Mouse (Mus musculus) ZHBTc4 (cell line): ENCODE measurements around the gene Dync1li1.

Source experiments
- DNase-seq: peaks from one replicate; pipeline ENCODE4 v3.0.0-alpha.2; 2011; ENCODE audit warnings: low read depth, low spot score

Gene Dync1li1

DNA sequence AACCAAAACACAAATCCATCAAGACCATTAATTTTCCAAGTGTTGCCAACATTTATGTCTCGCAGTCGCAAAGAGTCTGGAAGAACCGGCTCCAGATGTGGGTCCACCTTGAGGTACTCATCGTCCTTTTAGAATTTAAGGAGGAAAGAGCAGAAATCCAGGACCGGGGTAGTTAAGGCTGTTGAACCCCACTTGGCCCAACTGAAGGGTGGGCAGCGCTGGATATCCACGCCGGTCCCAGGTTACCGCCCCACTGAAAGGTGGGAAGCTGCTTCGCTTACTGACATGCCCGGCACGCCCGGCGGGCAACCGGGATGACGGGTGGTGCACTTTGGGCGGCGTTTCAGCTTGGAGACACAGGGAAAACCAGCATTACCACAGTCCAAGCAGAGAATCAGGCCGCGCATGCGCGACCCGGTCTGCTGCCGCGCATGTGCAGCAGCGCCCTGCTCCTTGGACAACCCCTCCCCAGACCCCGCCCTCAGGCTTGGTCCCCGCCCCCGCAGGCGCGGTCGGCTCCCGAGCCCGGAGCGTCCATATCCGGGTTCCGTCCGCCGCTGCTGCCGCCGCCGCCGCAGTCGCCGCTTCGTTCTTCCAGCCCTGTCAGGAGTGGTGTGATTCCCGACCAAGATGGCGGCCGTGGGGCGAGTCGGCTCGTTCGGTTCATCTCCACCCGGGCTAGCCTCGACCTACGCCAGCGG is at the start of gene Dync1li1:
Gene Dync1li1, plus strand, starts transcription at position 539 of the 701 bp plus-strand sequence.
- peak; percentile 99 for DNase-seq

GRCm38 (mm10) chr9:114639186-114639748 is 49.3 kb upstream of the Dync1li1 start:
- no peak for DNase-seq

DNA sequence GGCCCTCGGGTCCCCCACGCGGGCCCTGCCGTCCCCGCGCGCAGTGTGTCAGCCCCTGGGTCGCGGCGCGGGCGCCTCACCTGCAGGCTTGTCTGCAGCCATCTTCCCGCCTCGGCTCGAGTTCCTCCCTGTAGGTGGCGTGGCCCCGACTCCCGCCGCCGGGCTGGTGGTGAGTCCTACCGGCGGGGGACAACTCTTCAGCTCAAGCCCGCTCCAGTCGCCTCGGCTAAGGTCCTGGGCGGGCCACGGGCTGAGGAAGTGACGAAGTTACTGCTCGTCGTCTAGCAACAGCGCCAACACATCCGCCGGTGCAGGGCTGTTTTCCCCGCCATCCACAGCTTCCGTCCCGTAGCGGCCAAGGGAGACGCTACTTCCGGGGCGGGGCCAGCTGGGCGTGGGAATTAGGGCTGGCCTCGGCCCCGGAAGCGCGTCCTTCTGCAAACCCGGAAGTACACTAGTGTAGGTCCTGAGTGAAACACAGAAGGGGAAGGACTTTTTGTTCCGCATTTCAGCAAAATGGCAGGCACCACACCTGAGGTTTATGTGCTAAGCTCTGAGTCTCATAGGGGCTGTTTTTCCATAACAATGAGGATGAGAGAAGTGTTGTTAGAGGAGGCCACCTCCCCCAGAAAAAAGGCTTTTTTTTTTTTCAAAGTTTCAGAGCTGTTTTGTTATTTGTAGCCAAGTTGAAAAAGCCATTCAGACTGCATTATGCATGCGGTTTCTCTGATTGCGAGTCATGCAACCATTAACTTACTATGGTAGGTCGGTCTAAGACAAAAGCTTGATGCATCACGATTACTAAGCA is 48.5 kb upstream of the Dync1li1 start, which contains the start of gene Cnot10:
Gene Cnot10, minus strand, starts transcription at position 346 of the 808 bp plus-strand sequence.
- DNase-seq, result peak; percentile 100

DNA sequence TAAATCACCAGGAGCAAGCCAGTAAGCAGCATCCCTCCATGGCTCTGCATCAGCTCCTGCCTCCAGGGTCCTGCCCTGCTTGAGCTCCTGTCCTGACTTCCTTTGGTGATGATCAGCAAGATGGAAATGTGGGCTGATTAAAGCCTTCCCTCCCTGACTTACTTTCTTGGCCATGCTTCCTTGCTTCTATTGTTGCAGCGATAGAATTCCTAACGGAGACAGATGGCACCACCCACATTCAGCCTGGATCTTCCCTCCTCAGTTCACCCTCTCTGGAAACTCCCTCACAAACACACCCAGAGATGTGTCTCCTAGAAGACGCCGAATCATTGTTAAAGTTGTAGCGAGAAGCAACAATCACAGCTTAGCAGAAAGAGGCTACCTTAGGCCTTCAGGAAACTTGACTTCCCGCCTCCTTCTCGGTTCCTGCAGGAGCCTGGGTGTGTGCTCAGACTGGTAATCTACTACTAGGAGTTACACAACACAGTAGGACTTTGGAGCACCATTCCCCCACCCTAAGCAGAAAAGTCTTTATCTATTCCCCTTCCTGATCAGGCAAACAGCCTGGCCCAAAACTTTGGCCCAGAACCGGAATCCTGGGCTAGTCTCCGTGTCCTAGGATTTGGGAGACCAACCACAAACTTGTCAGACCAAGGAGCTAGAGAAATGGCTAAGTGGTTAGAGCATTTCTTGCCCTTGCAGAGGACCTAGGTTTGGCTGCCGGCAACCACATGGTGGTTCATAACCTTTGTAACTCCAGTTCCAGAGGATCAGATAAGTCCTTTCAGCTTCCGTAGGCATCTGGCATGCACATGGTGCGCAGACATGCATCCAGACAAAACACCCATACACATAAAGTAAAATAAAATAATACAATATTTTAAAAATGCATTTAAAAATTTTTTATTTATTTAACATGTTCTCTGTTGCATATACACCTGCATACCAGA is 41.8 kb upstream of the Dync1li1 start:
- peak; percentile 82 for DNase-seq

GRCm38 (mm10) chr9:114647506-114648432 is 40.8 kb upstream of the Dync1li1 start:
- no peak for DNase-seq

DNA sequence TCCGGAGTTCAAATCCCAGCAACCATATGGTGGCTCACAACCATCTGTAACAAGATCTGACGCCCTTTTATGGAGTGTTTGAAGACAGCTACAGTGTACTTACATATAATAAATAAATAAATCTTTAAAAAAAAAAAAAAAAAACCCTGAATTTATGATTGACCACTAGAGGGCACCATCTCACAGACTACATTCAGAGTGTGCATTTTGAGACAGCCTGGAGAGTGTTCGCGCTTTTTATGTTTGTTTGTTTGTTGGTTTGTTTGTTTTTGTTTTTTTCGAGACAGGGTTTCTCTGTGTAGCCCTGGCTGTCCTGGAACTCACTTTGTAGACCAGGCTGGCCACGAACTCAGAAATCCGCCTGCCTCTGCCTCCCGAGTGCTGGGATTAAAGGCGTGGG is 40.1 kb upstream of the Dync1li1 start:
- DNase-seq, result peak; percentile 49

GRCm38 (mm10) chr9:114649371-114649770 is 39.2 kb upstream of the Dync1li1 start:
- no peak for DNase-seq

- DNase-seq, result peak; percentile 83
Observed at GRCm38 (mm10) chr9:114650938-114651634, 37.5 kb upstream of the Dync1li1 start.

DNA sequence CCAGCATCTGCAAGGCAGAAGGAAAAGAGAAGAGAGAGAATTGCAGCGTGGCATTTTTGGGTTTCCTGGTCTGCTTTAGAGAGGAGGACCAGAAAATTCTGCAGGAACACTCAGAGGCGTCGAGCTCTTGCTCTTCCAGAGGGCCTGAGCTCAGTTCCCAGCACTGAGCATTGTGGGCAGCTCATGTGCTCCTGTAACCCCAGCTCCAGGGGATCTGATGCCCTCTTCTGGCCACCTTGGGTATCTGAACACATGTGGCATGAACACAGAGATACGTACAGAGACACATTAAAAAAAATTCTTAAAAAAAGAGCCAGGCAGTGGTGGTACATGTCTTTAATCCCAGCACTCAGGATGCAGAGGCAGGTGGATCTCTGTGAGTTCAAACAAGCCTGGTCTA is 33.2 kb upstream of the Dync1li1 start:
- DNase-seq, result peak; percentile 73

DNA sequence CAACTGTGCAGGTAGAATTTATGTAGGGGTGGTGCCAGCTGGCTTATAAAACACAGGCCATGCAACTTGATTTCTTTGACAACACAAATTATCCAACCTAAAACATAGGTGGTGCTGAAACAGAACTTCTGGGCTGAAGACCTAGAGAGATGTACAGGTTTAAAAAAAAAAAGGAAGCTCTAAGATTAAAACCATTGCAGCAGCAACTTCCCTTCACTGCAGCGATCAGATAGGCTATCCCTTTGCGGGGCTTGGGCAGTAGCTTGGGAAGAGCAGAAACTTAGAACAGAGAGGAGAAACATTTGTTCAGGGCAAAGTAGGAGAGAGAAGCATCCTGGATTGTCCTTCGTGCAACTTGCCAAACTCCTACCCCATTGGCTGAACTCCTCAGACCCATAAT is 31.9 kb upstream of the Dync1li1 start:
- DNase-seq, result no peak

- no peak for DNase-seq
Observed at GRCm38 (mm10) chr9:114660506-114660905, 28.1 kb upstream of the Dync1li1 start.

GRCm38 (mm10) chr9:114660983-114661382 is 27.6 kb upstream of the Dync1li1 start:
- no peak for DNase-seq

DNA sequence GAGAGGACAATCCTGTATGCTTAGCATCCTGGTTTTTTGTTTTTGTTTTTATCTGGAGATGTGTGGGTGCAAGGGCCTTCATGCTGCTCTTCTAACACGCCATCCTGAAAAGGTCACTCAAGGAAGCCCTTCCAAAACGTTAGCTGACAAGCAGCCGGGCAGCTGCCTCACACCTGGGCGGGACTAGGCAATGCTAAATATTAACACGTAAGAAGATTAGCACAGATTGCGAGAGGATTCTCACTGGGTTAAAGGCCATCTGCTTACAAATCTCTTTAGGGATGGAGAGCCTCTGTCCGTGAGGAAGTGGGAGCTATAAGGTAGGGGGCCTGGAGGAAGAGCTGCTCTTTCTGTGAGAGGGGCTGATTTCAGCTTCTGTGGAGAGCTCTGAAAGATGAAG is 26.6 kb upstream of the Dync1li1 start:
- no peak for DNase-seq

DNA sequence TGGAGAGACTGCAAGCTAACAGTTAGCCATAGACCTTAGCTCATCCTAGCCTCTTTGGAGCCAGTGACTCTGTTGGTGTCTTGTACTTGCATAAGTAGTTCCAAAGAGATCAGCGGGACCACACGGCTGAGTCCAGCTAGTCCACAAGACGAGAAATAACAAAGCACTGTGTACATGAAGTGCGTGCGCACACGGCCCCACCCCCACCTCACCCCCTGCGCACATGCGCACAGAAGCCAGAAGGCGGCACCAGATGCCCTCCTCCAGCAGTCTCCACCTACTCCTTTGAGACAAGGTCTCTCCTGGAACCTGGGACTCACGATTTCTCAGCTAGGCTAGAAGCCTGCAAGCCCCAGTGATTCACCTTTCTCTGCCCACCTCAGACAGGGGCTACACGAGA is 24.8 kb upstream of the Dync1li1 start:
- DNase-seq, result peak; percentile 96

GRCm38 (mm10) chr9:114666858-114667257 is 21.7 kb upstream of the Dync1li1 start:
- DNase-seq, result peak; percentile 62

DNA sequence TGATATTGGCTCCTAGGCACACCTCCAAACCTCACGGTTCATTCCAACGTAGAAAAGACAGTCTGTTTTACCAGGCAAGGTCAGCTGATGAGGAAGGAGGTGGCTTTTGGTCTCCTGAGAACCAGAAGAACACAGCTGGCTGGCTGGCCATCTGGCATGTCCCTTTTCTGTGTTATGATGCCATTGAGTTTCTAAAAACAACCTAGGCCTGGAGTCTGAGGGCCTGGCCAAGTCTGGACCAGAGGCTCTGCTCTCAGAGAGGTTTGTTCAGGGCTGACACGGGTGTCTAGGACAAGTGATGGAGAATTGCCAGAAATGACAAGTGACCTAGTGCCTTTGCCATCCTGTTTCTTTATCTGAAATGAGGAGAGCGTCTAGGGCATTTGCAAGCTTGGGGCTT is 20.5 kb upstream of the Dync1li1 start:
- no peak for DNase-seq

GRCm38 (mm10) chr9:114669011-114669410 is 19.6 kb upstream of the Dync1li1 start:
- no peak for DNase-seq

GRCm38 (mm10) chr9:114671946-114672345 is 16.6 kb upstream of the Dync1li1 start:
- DNase-seq, result peak; percentile 37

GRCm38 (mm10) chr9:114672703-114673561 is 15.7 kb upstream of the Dync1li1 start:
- no peak for DNase-seq
